Mouse (Mus musculus) heart, adult 11 months (tissue): ENCODE measurements at regions not wholly inside any gene's neighbourhood (a gene's known extent, or its start where the extent isn't known, plus 50 kb on each side); places are given as distances from the start of the nearest gene placed in this dataset.
A peak's percentile ranks its signal among the peaks of the same experiment; 100 is the strongest.

Experiments used
- DNase-seq: peaks from one replicate; pipeline ENCODE4 v3.0.0; 2022

GRCm38 (mm10) chr7:111322901-111323300, 240.1 kb upstream of the Eif4g2 start:
- no peak for DNase-seq

- DNase-seq: no peak
Measured at GRCm38 (mm10) chr7:111319917-111320316, 237.1 kb upstream of the Eif4g2 start.

GRCm38 (mm10) chr7:111316479-111316990, 233.7 kb upstream of the Eif4g2 start:
- DNase-seq: peak; percentile 45

- peak; percentile 61 for DNase-seq
Measured at GRCm38 (mm10) chr7:111313921-111314320, 231.1 kb upstream of the Eif4g2 start.

GRCm38 (mm10) chr7:111305196-111305595, 222.4 kb upstream of the Eif4g2 start:
- DNase-seq: peak; percentile 44

GRCm38 (mm10) chr7:111301791-111302488, 219.1 kb upstream of the Eif4g2 start:
- peak; percentile 61 for DNase-seq

GRCm38 (mm10) chr7:111297174-111297902, 214.5 kb upstream of the Eif4g2 start:
- peak; percentile 36 for DNase-seq

- peak; percentile 40 for DNase-seq
Measured at GRCm38 (mm10) chr7:111283411-111283955, 200.7 kb upstream of the Eif4g2 start.

GRCm38 (mm10) chr7:111282314-111282713, 199.5 kb upstream of the Eif4g2 start:
- peak; percentile 56 for DNase-seq

GRCm38 (mm10) chr7:111277703-111278102, 194.9 kb upstream of the Eif4g2 start:
- peak; percentile 46 for DNase-seq

- no peak for DNase-seq
Measured at GRCm38 (mm10) chr7:111273839-111274238, 191.0 kb upstream of the Eif4g2 start.

- DNase-seq: peak; percentile 60
Measured at GRCm38 (mm10) chr7:111270874-111271273, 188.0 kb upstream of the Eif4g2 start.

- peak; percentile 37 for DNase-seq
Measured at GRCm38 (mm10) chr7:111268197-111268596, 185.4 kb upstream of the Eif4g2 start.

GRCm38 (mm10) chr7:111263302-111263701, 180.5 kb upstream of the Eif4g2 start:
- no peak for DNase-seq

- DNase-seq: no peak
Measured at GRCm38 (mm10) chr7:111259630-111260574, 177.1 kb upstream of the Eif4g2 start.

- DNase-seq: no peak
Measured at GRCm38 (mm10) chr7:111257842-111258241, 175.0 kb upstream of the Eif4g2 start.

GRCm38 (mm10) chr7:111256199-111256598, 173.4 kb upstream of the Eif4g2 start:
- no peak for DNase-seq

- peak; percentile 95 for DNase-seq
Measured at GRCm38 (mm10) chr7:111249606-111250005, 166.8 kb upstream of the Eif4g2 start.

- DNase-seq: no peak
Measured at GRCm38 (mm10) chr7:111245488-111245887, 162.7 kb upstream of the Eif4g2 start.

- DNase-seq: no peak
Measured at GRCm38 (mm10) chr7:111245067-111245466, 162.2 kb upstream of the Eif4g2 start.

GRCm38 (mm10) chr7:111243831-111244230, 161.0 kb upstream of the Eif4g2 start:
- DNase-seq: no peak

GRCm38 (mm10) chr7:111242646-111243045, 159.8 kb upstream of the Eif4g2 start:
- no peak for DNase-seq

- no peak for DNase-seq
Measured at GRCm38 (mm10) chr7:111241538-111241937, 158.7 kb upstream of the Eif4g2 start.
